Mouse (Mus musculus) NIH3T3 (cell line): ENCODE measurements around the gene Sept9.

Source experiments
- DNase-seq: peaks from one replicate; pipeline ENCODE4 v3.0.0-alpha.2; 2012; ENCODE audit warnings: low read depth

Sept9 gene

DNA sequence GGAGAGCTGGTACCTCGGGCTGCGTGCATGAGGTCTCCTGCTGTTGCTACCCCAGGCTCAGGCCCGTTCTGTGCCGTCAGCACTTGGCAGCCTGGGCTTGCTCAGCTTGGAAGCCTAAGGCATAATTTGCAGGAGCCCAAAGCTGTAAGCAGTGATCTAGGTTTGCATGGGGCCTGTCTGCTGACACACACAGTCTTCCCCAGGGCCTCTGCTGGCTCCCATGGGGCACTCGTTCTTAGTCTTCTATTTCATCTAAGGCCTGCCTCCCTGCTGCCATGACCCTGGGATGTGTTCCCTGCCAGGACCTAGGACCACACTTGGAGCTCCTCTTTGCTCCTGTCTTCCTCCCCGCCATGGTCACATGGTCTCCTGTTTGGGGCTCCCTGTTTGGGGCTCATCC is 21.7 kb downstream of the Sept9 start:
- DNase-seq, result peak; percentile 50

DNA sequence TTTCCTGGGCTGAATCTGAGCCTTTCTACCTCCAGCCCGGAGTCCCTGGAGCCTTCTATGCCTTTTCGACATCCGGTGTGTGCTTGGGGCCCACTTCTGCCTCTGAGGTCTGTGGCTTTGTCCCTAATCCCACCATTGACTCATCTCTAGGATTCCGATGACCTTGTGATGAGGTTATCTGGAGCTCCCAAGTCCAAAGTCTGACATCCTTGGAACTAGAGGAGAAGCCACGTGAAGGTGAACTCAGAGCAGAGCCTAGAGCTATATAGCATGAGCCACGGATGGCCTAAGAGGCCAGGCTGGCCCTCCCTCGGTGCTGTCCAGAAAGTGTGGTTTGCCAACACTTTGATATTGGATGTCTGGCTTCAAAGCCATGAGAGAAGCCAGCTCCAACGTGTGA is 23.4 kb downstream of the Sept9 start:
- no peak for DNase-seq

DNA sequence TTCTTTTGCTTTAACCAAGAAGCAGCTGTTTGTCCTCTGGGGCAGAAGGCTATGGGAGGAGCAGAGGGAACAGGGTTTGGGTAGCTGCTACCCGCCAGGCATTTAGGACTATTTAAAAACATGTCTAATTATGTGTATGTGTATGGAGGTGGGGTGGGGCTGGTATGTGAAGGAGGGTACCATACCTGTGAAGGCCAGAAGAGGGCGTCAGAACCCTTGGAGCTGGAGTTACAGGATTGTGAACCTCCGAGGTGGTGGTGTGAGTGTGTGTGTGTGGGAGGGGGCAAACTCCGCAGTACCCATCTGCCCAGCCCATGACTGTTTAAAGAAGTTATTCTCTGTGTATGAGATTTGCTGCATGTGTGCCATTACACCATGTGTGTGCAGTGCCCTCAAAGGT is 25.3 kb downstream of the Sept9 start:
- DNase-seq, result no peak

DNA sequence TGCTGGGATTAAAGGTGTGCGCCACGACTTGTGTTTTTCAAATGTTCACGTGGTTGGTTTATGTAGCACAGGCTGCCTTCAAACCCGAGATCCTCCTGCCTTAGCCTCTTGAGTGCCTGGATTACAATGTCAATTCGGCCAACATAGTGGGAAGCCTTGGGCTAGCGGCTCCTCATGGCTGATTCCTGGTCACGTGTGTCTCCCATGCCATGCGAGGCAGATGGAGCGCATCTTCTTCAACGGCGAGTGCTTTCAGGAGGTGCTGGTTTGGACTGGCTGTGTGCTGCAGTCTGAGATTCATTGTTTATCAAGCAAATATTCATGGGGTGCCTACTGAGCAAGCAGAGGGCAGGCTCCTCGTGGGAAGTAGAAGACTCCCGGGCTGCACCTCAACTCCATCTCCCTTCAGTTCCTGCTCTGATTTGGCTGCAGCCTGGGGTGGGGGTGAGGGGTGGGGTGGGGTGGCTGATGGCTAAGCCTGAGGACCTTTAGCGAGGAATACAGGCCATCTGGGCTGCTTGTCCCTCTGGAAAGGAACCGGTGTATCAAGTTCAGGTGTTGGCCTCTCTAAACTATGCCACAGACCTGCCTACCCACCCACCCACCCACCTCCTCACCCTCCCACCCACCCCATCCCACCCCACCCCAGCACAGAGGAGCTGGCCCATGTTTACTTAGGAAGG is 26.2 kb downstream of the Sept9 start:
- DNase-seq, result no peak

DNA sequence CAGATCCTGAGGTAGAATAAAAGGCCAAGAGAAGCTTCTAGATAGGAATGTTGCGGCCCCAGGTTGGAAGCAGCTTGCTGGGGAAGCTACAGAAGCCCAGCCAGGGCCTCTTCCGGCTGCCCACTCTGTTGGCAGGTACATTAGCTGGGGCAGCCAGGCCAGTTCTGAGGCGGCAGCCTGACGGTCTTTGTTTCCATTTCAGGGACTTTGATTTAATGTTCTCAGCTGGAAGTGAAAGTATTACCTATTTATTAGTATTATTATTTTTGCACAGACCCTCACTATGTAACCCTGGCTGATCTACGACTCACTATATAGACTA is 26.7 kb downstream of the Sept9 start:
- DNase-seq, result no peak

DNA sequence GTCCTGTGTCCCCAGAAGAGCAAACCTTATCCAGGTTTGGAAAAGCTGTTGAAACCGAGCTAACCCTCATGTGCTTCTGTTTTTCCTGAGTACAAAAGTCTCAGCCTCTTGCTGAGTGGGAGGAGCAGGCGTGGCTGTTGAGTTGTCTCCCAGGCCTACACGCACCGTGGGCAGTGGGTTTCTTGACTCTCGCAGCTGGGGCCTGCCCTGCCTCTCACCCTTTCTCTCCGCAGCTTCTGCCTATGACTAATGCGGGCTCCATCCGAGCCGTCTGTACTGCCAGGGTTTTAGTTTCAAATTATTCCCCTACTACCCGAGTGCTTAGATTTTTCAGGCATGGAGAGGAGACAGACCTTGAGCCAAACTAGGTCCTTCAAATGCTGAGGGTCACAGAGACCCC is 28.7 kb downstream of the Sept9 start:
- peak; percentile 77 for DNase-seq

DNA sequence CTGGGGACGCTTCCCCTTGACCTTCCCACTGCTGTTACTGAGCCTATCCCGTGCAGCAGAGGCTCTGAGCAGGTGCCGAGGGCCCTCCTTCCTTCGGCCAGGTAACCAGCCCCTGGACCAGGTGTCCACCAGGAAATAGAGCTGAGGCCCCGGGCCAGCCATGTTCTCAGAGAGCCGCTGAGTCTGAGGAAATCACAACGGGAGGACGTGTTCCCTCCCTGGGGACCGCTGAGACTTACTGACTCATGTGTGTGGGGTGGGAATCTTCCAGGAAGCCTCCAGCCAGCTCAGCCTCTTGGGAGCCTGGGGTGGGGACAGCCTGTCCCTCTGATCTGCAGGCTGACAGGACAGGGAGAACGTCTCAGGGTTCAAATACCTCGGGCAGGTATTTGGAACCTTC is 32.1 kb downstream of the Sept9 start:
- peak; percentile 88 for DNase-seq

DNA sequence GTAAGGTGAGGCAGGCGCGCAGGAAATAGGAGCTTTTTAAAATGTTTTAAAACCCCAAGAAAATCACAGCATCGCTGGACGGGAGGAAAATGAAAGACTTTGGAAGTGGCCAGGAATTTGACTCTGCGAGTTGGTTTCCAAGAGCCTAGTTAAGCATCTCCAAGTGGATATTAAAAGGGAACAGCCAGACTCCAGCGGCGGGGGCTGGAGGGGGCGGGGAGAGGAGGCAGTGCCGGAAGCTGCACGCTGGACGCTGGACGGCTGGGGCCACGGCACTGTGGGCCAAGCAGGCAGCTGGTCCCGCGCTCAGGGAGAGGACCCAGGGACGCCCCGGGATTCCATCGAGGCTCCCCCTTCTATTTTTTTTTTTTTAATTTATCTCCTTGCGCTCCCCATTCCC is 32.6 kb downstream of the Sept9 start:
- DNase-seq, result peak; percentile 90

DNA sequence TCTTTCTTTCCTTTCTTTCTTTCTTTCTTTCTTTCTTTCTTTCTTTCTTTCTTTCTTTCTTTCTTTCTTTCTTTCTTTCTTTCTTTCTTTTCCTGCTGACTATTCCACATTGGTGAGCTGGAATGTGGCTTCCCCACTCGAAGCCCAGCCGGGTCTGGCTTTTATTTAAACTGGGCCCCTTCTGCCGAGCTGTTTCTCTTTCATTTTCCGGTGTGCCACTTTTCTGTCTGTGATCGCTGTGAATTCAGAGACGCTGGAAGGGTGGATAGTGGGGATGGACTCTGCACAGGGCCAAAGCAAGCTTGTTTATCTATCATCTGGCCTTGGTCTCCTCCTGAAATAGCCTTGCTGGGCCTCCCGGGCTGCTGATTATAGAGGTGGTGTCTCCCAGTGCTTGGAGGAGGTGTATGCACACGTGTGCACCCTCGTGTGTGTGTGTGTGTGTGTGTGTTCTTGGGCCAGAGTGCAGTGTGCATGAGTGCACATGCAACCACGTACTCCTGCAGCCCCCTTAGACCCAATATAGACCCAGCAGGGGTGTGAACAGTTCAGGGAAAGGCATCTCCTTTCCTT is 33.5 kb downstream of the Sept9 start:
- peak; percentile 49 for DNase-seq

DNA sequence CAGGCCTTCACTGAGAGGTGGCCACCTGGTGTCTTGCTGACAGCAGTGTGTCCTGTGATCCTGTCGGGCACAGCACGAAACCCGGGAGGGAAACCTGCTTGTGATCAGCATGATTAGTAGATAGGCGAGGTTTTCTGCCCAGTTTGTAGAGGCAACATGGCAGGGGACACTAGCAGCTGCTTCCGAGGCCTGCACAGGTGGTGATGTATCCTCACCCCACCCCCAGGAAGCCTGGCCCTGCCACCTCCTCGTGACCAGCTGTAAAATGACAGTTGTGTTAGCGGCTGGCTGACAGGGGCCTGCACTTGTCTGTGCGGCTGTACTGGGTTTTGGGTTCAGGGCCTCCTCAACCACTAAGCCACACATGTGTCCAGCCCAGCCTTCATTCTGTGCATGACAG is 34.4 kb downstream of the Sept9 start:
- DNase-seq, result no peak

DNA sequence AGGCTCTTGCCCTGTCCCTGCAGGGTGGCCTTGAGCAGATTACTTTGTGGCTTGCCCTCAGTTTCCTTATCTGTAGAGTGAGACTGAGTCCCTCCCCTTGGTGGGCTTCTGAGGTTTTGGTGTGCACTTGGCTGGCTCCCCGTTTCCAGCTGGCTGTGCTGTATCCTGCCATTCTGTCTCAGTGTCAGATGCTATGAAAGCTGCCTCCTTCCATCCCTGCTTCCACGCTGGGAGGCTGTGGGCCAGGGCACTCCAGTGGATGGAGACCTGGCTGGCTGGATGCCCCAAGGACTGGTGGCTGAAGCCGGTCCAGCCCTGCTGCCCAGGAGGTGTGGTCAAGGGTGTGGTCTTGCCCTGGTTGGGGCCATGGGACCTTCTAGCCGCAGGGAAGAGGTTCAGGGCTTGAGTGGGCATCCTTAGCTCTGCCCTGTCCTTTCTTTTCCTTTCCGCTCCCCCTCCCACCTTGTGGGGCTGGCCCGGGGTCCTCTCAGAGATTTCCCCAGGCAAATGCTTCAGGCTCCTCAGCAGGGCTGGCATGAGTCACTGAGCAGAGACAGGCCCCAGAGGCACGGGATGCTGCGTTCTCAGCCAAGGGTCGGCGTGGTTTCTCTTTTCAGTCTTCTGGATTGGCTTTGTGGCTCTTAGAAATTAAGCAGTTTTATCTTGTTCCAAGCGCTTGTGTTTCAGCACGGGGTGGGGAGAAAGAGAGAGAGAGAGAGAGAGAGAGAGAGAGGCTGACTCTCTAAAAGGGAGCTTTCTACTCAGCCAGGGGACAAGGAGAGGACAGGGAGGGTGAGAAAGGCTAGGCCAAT is 35.8 kb downstream of the Sept9 start:
- peak; percentile 93 for DNase-seq

DNA sequence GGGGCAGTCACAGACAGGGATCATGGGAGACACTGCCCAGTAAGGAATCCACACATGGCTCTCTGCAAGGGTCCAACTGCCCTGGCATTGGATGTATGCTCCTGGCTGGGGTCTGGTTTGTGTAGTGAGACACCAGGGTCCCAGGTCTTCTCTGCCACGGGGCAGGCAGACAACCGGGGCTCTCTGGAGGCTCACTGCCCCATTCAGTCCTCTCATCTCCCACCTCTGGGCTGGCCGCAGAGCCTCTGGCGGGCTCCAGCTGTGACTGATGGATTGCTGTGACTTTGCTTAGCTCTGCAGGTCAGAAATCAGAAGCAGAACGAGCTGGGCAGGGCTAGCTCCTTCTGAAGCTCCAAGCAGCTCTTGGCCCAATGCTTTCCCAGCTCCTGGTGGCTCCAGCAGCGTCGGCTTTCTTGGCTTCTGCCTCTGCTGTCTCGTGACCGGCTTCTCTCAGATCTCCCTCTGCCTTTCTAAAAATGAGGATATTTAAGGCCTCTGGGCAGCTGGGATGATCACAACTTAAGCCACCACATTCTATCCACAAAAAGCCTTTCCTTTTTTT is 36.5 kb downstream of the Sept9 start:
- peak; percentile 84 for DNase-seq

DNA sequence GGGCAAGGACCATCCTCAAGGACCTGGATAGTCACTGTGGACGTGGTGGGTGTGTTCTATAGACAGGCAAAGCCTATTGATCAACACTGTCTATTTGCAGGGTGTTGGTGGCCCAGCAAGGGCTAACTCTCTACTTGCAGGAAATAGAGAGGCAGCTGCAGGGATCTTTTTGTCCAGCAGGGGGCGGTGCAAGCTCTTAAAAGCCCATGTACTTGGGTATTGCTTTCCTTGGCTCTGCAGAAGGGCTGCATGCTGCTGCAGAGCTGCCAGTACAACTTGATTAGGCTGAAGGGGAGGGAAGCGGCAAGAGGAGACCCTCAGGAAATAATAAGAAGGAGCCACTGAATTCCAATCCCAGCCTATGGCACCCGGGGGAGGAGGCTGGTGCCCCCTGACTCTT is 38.7 kb downstream of the Sept9 start:
- DNase-seq, result peak; percentile 95

DNA sequence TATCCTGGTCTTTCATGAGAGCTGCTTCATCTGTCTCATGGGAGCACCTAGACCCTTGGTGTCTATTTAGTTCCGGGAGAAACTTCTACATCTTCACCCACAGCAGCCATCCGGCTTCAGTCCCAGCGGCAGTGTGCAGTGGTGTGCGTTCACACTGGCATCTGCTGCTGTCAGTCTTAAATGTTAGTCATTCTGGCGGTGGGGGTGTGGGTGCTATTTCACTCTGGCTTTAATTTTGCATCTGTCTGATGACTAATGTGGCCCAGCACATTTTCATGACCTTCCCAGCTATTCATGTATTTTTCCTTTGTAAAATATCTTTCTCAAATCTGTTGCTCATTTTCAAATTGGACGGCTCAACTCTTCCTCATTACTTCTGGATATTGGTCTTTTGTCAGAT is 40.2 kb downstream of the Sept9 start:
- DNase-seq, result peak; percentile 85

DNA sequence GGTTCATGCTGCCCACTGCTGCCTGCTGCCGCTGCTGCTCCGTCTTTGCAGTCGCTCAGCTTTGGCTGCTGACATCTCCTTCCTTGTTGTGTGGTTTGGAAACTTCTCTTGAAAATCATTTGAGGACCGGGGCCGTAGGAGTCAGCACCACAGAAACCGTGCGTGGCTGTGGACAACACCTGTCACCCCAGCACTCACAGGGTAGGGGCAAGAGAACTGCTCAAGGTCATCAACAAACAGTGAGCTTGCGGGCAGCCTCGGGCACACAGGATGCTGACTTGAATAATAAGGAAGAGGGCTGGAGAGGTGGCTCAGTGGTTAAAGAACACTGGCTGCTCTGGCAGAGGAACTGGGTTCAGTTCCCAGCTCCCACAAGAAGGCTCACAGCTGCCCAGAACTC is 40.9 kb downstream of the Sept9 start:
- DNase-seq, result no peak

DNA sequence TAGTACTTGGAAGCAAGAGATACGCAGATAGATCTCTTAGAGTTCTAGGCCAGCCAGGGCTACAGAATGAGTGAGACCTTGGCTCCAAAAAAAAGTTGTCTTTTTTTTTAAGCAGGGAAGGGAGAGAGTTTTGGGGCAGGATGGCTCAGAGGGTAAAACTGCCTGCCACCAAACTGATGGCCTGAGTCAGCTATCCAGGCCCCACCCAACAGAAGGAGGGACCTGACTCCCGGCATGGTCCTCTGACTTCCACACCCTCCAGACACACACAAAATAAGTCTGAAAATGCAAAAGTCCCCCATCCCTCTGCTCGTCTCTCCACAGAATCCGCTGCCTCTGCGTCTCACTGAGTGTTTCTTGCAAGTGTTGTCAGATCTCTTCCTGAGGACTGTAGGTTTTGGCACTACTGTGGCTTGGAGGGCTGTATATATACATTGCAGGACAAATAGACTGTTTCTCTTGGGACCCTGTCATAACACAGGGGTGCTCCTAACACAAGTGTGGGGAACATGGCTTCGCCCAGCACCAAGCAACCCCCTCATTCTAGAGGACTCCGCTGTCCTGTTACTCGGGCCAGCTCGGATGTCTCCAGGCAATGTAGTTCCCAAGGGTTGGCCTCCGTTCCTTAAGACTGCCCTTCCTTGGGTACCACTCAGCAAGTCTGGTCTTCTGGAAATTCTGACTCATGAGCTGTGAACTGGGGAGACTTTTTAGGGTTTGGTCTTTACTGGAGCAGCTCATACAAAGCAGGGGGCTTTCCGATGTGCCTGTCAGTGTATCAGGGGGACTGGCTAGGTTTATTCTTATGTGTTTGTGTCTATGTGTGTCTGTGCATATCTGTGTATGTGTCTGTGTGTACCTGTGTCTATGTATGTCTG is 41.6 kb downstream of the Sept9 start:
- DNase-seq, result peak; percentile 63

DNA sequence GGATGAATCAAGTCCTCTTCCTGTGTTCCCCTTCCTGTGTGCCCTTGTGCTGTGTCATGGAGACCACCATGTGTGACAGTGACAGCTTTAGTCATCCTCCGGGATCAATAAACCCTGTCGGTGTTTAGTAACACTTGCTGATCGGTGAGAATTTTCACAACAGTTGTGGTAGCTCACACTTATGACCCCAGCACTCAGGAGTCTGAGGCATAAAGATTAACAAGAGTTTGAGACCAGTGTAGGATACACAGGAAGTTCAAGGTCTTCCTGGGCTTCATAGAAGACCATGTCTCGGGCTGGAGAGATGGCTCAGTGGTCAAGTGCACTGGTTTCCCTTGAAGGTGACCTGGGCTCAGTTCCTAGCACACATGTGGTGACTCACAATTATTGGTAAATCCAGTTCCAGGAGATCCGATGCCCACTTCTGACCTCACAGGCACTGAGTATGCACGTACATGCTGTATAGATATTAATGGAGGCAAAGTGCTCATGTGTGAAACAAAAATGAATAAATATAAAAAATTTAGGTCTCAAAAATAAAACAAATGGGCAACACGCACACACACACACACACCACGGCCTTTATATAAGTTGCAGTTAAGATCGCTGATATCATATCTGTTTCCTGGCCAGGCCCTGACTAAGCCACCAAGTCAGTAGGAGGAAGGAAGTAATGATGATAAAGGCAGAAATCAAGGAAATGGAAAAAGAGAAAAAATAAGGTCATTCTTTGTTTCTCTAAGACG is 43.1 kb downstream of the Sept9 start:
- DNase-seq, result no peak

DNA sequence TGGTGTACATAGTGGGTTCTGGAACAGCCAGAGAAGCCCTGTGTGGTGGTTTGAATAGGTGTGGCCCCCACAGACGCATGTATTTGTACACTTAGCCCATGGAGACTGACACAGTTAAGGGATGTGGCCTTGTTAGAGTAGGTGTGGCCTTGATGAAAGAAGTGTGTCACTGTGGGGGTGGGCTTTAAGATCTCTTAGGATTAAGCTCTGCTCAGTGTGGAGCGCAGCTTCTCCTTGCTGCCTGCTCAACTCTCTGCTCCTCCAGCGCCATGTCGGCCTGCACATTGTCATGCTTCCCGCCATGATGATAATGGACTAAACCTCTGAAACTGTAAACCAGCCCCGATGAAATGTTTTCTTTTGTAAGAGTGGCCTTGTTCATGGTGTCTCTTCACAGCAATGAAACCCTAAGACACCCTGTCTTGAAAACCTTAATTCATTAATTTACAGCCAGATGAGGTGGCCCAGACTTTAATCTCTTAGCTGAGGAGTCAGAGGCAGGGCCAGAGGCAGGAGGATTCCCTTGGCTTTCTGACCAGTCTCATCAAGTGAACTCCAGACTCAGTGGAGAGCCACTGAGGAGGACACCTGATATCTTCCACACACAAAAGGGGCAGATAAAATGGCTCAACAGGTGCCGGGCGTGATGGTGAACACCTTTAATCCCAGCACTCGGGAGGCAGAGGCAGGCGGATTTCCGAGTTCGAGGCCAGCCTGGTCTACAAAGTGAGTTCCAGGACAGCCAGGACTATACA is 44.3 kb downstream of the Sept9 start:
- no peak for DNase-seq

DNA sequence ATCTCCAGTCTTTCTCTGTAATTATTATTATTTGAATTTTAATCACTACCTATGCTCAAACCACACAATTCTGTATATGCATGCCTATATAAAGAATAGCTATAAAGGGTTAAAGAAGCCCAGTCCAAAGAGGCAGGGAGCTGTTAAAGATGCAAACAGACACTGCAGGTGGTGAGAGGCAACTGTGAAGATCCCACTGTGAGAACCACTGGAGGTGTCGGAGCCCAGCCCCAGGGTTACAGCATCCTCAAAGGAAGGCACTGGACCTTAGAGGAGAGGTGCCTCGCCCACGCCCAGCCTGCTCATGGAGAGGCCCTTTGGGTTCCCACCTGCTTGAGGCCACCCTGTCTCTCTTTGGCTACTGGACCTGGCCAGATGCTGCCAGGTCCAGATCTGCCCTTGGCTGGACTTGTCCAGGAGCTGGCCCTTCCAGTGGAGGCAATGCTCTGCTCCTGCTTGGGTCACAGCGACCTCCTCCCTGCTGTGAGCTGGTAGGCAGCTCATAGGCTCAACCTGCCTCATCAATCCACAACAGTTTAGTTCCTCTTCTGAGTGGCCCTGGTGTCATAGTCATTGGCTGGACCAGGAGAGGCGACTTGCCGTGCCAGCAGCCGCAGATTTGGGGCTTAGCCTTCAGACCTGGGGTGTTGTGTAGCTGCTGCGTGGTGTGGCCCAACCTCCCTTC is 45.7 kb downstream of the Sept9 start:
- DNase-seq, result no peak

DNA sequence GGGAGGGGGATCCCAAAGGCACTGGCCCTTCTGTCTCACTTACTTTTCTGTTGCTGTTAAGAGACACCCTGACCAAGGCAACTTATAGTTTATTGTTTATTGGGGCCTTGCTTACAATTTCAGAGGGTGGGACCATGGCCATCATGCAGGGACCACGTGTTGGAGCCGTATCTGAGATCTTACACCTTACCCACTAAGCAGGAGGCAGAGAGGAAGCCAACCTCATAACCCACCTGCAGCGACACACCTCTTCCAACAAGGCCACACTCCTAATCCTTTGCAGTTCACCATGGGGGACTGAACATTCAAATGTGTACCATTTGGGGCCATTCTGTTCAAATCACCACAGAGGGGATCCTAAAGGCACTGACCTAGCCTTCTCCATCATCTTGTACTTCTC is 46.4 kb downstream of the Sept9 start:
- DNase-seq, result no peak
